Mouse (Mus musculus): ENCODE data around the gene Raph1.

The Raph1 gene

GRCm38 (mm10) chr1:60432497-60432896 is 134.4 kb downstream of the Raph1 start:
- DNase-seq (ENCODE audit: low spot score) = no peak

Measured in ovary, postnatal 10 days (tissue).